Mouse (Mus musculus) forebrain, embryonic 16.5 days (tissue): ENCODE results near the gene BC029722. TPM values are rescaled to one million over a fixed set of nuclear protein-coding genes. Genes with fewer than 3 reads are reported as not detected.
A peak's percentile ranks its signal among the peaks of the same experiment; 100 is the strongest.

Experiments used
- ATAC-seq: fragments of 200-750 bp; cut with Nextera tagmentation; 2 replicates; pipeline ENCODE4 v1.8.0; 2017; ENCODE audit warnings: mild to moderate bottlenecking, moderate library complexity
- H3K27ac ChIP-seq: fragments of 300-500 bp; sonication (generic); 2 replicates; pipeline ENCODE4 v1.5.1; 2014; ENCODE audit warnings: low read length, control low read depth
- H3K27me3 ChIP-seq: fragments of 300-500 bp; sonication (generic); replicated peaks from 2 replicates; pipeline ENCODE4 v1.6.1; 2014; ENCODE audit warnings: low read length; ENCODE audit not compliant: control insufficient read depth, insufficient read depth
- H3K36me3 ChIP-seq: fragments of 300-500 bp; sonication (generic); 2 replicates; pipeline ENCODE4 v1.6.1; 2014; ENCODE audit not compliant: control insufficient read depth, insufficient read depth
- H3K4me1 ChIP-seq: fragments of 300-500 bp; sonication (generic); replicated peaks from 2 replicates; pipeline ENCODE4 v1.6.1; 2014; ENCODE audit warnings: low read length; ENCODE audit not compliant: control insufficient read depth, insufficient read depth
- H3K4me2 ChIP-seq: fragments of 300-500 bp; sonication (generic); 2 replicates; pipeline ENCODE4 v1.6.1; 2014; ENCODE audit warnings: mild to moderate bottlenecking, low read length, control low read depth
- H3K4me3 ChIP-seq: fragments of 300-500 bp; sonication (generic); replicated peaks from 2 replicates; pipeline ENCODE4 v1.5.1; 2014; ENCODE audit warnings: mild to moderate bottlenecking, low read length, control low read depth
- H3K9ac ChIP-seq: fragments of 300-500 bp; sonication (generic); replicated peaks from 2 replicates; pipeline ENCODE4 v1.6.1; 2014; ENCODE audit warnings: low read depth, low read length, control low read depth
- H3K9me3 ChIP-seq: fragments of 300-500 bp; sonication (generic); 2 replicates; pipeline ENCODE4 v1.6.1; 2016; ENCODE audit warnings: low read length; ENCODE audit not compliant: control insufficient read depth
- WGBS: fragments of 180-500 bp; shearing (Covaris S2); extraction: QIAGEN DNeasy Blood & Tissue Kit; methylation state at CpG from one replicate; pipeline ENCODE4 v1.1.7; 2014; 5-methylcytosine and 5-hydroxymethylcytosine counted together
- polyA plus RNA-seq: library from polyadenylated mRNA; unstranded; fragments of >200 nt; fragmentation: Nextera tagmentation; extraction: Ambion mirVana; gene quantifications from 2 replicates; pipeline ENCODE4 v1.2.1, GENCODE M21; 2015

The BC029722 gene
- polyA plus RNA-seq, 1 experiment from 2014 or later: 35.2 TPM

- no peak overlapping the region for H3K27ac ChIP-seq
- no peak overlapping the region for H3K9ac ChIP-seq
- no peaks in the 10 kb centered on the region for H3K9me3 ChIP-seq
- H3K4me2 ChIP-seq: no peak overlapping the region
- peaks cover 2% of the 10 kb centered on the region; the same call in 1 of the 2 replicates for H3K4me1 ChIP-seq
- no peaks in the 10 kb centered on the region for H3K36me3 ChIP-seq
- no peaks in the 10 kb centered on the region for H3K27me3 ChIP-seq
- no peak overlapping the region for H3K4me3 ChIP-seq
- no peak for ATAC-seq
- WGBS: 91% methylated on average over 4 of the region's 4 CpGs
Observed at GRCm38 (mm10) chr2:155812637-155813036, 6.6 kb downstream of the BC029722 start.

- no peaks in the 10 kb centered on the region for H3K36me3 ChIP-seq
- peak; percentile 26; the same call in 1 of the 2 replicates for ATAC-seq
Observed at GRCm38 (mm10) chr2:155811821-155812396, 7.3 kb downstream of the BC029722 start.

GRCm38 (mm10) chr2:155809620-155810019 lies 9.6 kb downstream of the BC029722 start:
- Histone ChIP-seq H3K9me3 (no peaks in the 10 kb centered on the region), H3K4me1 (0 out of 2 replicates have a peak, but pooled peaks cover 3% of the 10 kb centered on the region), H3K4me3 (no peak overlapping the region), H3K27me3 (no peaks in the 10 kb centered on the region), H3K9ac (no peak overlapping the region), H3K36me3 (no peaks in the 10 kb centered on the region), H3K4me2 (no peak overlapping the region), H3K27ac (no peak overlapping the region)
- no peak for ATAC-seq
- 91% methylated on average over 4 of the region's 4 CpGs for WGBS

More at GRCm38 (mm10) chr2:155811821-155812396, 7.3 kb downstream of the BC029722 start:
- no peak overlapping the region for H3K4me3 ChIP-seq
- H3K27me3 ChIP-seq: no peaks in the 10 kb centered on the region
- no peak overlapping the region for H3K4me2 ChIP-seq
- no peaks in the 10 kb centered on the region for H3K9me3 ChIP-seq
- H3K9ac ChIP-seq: no peak overlapping the region
- H3K27ac ChIP-seq: no peak overlapping the region
- H3K4me1 ChIP-seq: no peaks in the 10 kb centered on the region
- WGBS: 45% methylated on average over 16 of the region's 16 CpGs

- Histone ChIP-seq H3K27ac (no peak overlapping the region), H3K9me3 (no peaks in the 10 kb centered on the region), H3K27me3 (no peaks in the 10 kb centered on the region), H3K4me2 (no peak overlapping the region), H3K4me1 (0 out of 2 replicates have a peak, but pooled peaks cover 3% of the 10 kb centered on the region), H3K36me3 (no peaks in the 10 kb centered on the region), H3K4me3 (no peak overlapping the region), H3K9ac (no peak overlapping the region)
- WGBS: 71% methylated on average over 4 of the region's 4 CpGs
- ATAC-seq: no peak
Observed at GRCm38 (mm10) chr2:155807408-155807807, 11.8 kb downstream of the BC029722 start.

- no peak overlapping the region for H3K4me2 ChIP-seq
- H3K9ac ChIP-seq: no peak overlapping the region
- no peak overlapping the region for H3K4me3 ChIP-seq
- no peak for ATAC-seq
- H3K27me3 ChIP-seq: no peaks in the 10 kb centered on the region
- H3K9me3 ChIP-seq: no peaks in the 10 kb centered on the region
- 0 out of 2 replicates have a peak, but pooled peaks cover 3% of the 10 kb centered on the region for H3K4me1 ChIP-seq
- 65% methylated on average over 5 of the region's 5 CpGs for WGBS
- H3K27ac ChIP-seq: no peak overlapping the region
- peaks cover 6% of the 10 kb centered on the region; the same call in 1 of the 2 replicates for H3K36me3 ChIP-seq
Observed at GRCm38 (mm10) chr2:155806548-155806947, 12.7 kb downstream of the BC029722 start.

GRCm38 (mm10) chr2:155805925-155806255 lies 13.3 kb downstream of the BC029722 start:
- H3K4me1 ChIP-seq: 0 out of 2 replicates have a peak, but pooled peaks cover 3% of the 10 kb centered on the region
- H3K27ac ChIP-seq: no peak overlapping the region
- peaks cover 9% of the 10 kb centered on the region for H3K36me3 ChIP-seq
- no peaks in the 10 kb centered on the region for H3K27me3 ChIP-seq
- no peaks in the 10 kb centered on the region for H3K9me3 ChIP-seq
- WGBS: 87% methylated on average over 6 of the region's 6 CpGs
- no peak for ATAC-seq
- H3K9ac ChIP-seq: no peak overlapping the region
- H3K4me3 ChIP-seq: no peak overlapping the region
- H3K4me2 ChIP-seq: no peak overlapping the region

GRCm38 (mm10) chr2:155805231-155805924 lies 13.8 kb downstream of the BC029722 start:
- H3K4me3 ChIP-seq: no peak overlapping the region
- no peak overlapping the region for H3K27ac ChIP-seq
- 0 out of 2 replicates have a peak, but pooled peaks cover 3% of the 10 kb centered on the region for H3K4me1 ChIP-seq
- H3K27me3 ChIP-seq: no peaks in the 10 kb centered on the region
- no peak overlapping the region for H3K4me2 ChIP-seq
- WGBS: 50% methylated on average over 6 of the region's 6 CpGs
- peaks cover 11% of the 10 kb centered on the region for H3K36me3 ChIP-seq
- no peak overlapping the region for H3K9ac ChIP-seq
- no peaks in the 10 kb centered on the region for H3K9me3 ChIP-seq
- ATAC-seq: no peak

GRCm38 (mm10) chr2:155804053-155804452 lies 15.2 kb downstream of the BC029722 start:
- Histone ChIP-seq H3K4me3 (no peak overlapping the region), H3K4me1 (0 out of 2 replicates have a peak, but pooled peaks cover 3% of the 10 kb centered on the region), H3K27ac (no peak overlapping the region), H3K27me3 (no peaks in the 10 kb centered on the region), H3K36me3 (peaks cover 14% of the 10 kb centered on the region), H3K9ac (no peak overlapping the region), H3K4me2 (no peak overlapping the region), H3K9me3 (no peaks in the 10 kb centered on the region)
- ATAC-seq: no peak
- WGBS: 77% methylated on average over 5 of the region's 5 CpGs

GRCm38 (mm10) chr2:155802761-155803160 lies 16.5 kb downstream of the BC029722 start:
- H3K9ac ChIP-seq: no peak overlapping the region
- H3K36me3 ChIP-seq: peaks cover 14% of the 10 kb centered on the region
- no peak overlapping the region for H3K4me3 ChIP-seq
- H3K4me1 ChIP-seq: 0 out of 2 replicates have a peak, but pooled peaks cover 3% of the 10 kb centered on the region
- H3K27me3 ChIP-seq: no peaks in the 10 kb centered on the region
- 52% methylated on average over 3 of the region's 3 CpGs for WGBS
- no peak overlapping the region for H3K4me2 ChIP-seq
- H3K27ac ChIP-seq: no peak overlapping the region
- no peaks in the 10 kb centered on the region for H3K9me3 ChIP-seq
- ATAC-seq: no peak
